Mouse (Mus musculus): ENCODE data around the gene Tmem170b.
A peak's percentile ranks its signal among the peaks of the same experiment; 100 is the strongest.
"Not testable (repeated sequence)": the region's sequence is repeated elsewhere in the genome, so short reads cannot be mapped to it uniquely, and the experiment has no call there.

The Tmem170b gene

GRCm38 (mm10) chr13:41671136-41671705 lies 65.5 kb downstream of the Tmem170b start:
- no peak for DNase-seq

GRCm38 (mm10) chr13:41672904-41673303 lies 67.2 kb downstream of the Tmem170b start:
- DNase-seq, result not testable (repeated sequence)

GRCm38 (mm10) chr13:41673541-41673940 lies 67.8 kb downstream of the Tmem170b start:
- DNase-seq, result no peak

- not testable (repeated sequence) for DNase-seq
Measured at GRCm38 (mm10) chr13:41674608-41675007, 68.9 kb downstream of the Tmem170b start.

- DNase-seq, result no peak
Measured at GRCm38 (mm10) chr13:41675498-41675897, 69.8 kb downstream of the Tmem170b start.

GRCm38 (mm10) chr13:41675966-41676835 lies 70.5 kb downstream of the Tmem170b start:
- DNase-seq, result no peak

GRCm38 (mm10) chr13:41676836-41677186 lies 71.1 kb downstream of the Tmem170b start:
- peak; percentile 80 for DNase-seq

GRCm38 (mm10) chr13:41680854-41681549 lies 75.3 kb downstream of the Tmem170b start:
- DNase-seq, result peak; percentile 54

- no peak for DNase-seq
Measured at GRCm38 (mm10) chr13:41682341-41683119, 76.8 kb downstream of the Tmem170b start.

- no peak for DNase-seq
Measured at GRCm38 (mm10) chr13:41683356-41684012, 77.8 kb downstream of the Tmem170b start.

GRCm38 (mm10) chr13:41685499-41685898 lies 79.8 kb downstream of the Tmem170b start:
- DNase-seq, result no peak

GRCm38 (mm10) chr13:41689055-41689454 lies 83.3 kb downstream of the Tmem170b start:
- DNase-seq, result peak; percentile 66

GRCm38 (mm10) chr13:41689598-41690045 lies 83.9 kb downstream of the Tmem170b start:
- DNase-seq, result peak; percentile 90

Measured in kidney, adult 11 months (tissue).